Mouse (Mus musculus) thymus, adult 2 months (tissue): Measurements from ENCODE around the gene Plekhb1.

ENCODE experiments used
- CTCF ChIP-seq: fragments of 200-500 bp; IDR thresholded peaks from 2 replicates; pipeline ENCODE4 v1.5.1; 2012; ENCODE audit warnings: mild to moderate bottlenecking, control low read depth, low read length, moderate library complexity, borderline replicate concordance; ENCODE audit not compliant: control insufficient read depth, poor library complexity, insufficient read depth; ENCODE audit errors: extremely low read depth
- POLR2A ChIP-seq: fragments of 200-500 bp; IDR thresholded peaks from 2 replicates; pipeline ENCODE4 v1.6.1; 2012; ENCODE audit warnings: mild to moderate bottlenecking, low read length, control low read depth, moderate library complexity; ENCODE audit not compliant: control insufficient read depth, poor library complexity, insufficient read depth; ENCODE audit errors: extremely low read depth

DNA sequence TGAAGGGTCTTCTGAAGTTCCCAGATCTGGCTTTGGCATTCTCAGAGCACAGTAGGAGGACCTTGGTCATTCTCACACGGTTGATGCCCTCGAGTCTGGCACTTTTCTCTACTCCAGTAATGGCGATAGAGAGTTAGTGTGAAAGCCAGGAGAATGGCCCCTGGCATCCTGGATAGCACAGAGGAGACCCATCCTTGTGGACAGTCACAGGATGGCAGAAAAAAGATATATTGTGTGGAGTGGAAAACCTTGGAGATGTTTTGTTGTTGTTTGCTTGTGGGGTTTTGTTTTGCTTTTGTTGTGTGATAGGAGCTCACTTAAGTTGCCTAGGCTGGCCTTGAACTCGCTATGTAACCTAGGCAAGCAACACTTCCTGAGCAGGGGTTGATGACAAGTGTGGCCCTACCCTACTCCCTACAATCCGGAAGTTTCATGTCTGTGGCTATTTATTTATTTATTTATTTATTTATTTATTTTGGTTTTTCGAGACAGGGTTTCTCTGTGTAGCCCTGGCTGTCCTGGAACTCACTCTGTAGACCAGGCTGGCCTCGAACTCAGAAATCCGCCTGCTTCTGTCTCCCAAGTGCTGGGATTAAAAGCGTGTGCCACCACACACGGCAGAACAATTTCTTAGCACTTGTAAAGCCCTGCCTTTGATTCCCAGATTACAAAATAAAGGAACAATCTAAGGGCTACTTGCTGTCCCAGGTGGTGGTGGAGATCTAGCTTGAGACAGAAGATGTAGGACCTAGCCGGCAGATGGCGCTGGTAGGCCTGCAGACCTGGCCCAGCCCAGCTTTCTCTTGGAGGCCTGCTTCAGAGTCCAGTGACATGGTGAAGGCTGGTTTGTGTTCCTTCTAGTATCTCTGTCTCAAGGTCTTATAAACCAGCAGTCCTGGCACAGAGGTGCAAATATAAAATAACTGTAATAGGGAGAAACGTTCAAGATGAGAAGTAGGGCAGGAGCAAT, 23.1 kb upstream of the Plekhb1 start:
- TF ChIP-seq POLR2A (no peak), CTCF (peak; percentile 82; the same call in 1 of the 2 replicates)
